Mouse (Mus musculus): ENCODE data around the gene Podxl2.

- TF ChIP-seq USF1 (IDR thresholded peaks at IDR 0.05; ENCODE audit: low read depth) = no peak
- TF ChIP-seq CTCF (IDR thresholded peaks at IDR 0.05; ENCODE audit: control insufficient read depth, insufficient read depth, insufficient read length) = no peak
These were observed 59.8 kb downstream of the Podxl2 start for GRCm38 (mm10) chr6:88815036-88815435.

Data from C2C12 (cell line).